Mouse (Mus musculus) CH12.LX (cell line): ENCODE data around the gene Proca1. TPM values are rescaled to one million over a fixed set of nuclear protein-coding genes. Genes with fewer than 3 reads are reported as not detected.

Experiments used
- DNase-seq: peaks from one replicate; pipeline ENCODE4 v3.0.0-alpha.2; 2013; ENCODE audit errors: extremely low read depth
- H3K27ac ChIP-seq: 2 replicates; pipeline ENCODE4 v1.5.1; 2012; ENCODE audit warnings: low read depth, mild to moderate bottlenecking, control low read depth, moderate library complexity; ENCODE audit not compliant: insufficient read depth
- H3K27me3 ChIP-seq: replicated peaks from 2 replicates; pipeline ENCODE3; 2012; ENCODE audit warnings: inconsistent platforms
- H3K36me3 ChIP-seq, 2 experiments: replicated peaks in 1 of 2; 2 replicates each; pipeline versions ENCODE3 to v1.6.1; 2012; ENCODE audit warnings: inconsistent platforms in 1 of 2, low read length in 1 of 2, mild to moderate bottlenecking in 1 of 2, mixed read lengths in 1 of 2, moderate library complexity in 1 of 2; ENCODE audit not compliant: control insufficient read depth in 1 of 2, insufficient read depth in 1 of 2
- H3K4me1 ChIP-seq, 2 experiments: 2 replicates each; pipeline ENCODE4 v1.6.1; 2012; ENCODE audit warnings: inconsistent platforms in 1 of 2, moderate library complexity in 1 of 2; ENCODE audit not compliant: insufficient read depth in 2 of 2, control insufficient read depth in 1 of 2
- H3K4me2 ChIP-seq: 2 replicates; pipeline ENCODE4 v1.6.1; 2012; ENCODE audit warnings: low read depth, mild to moderate bottlenecking, control low read depth; ENCODE audit not compliant: poor library complexity, insufficient read depth, severe bottlenecking
- H3K4me3 ChIP-seq, 3 experiments: fragments of 150-350 bp in 1 of 3; sonication (generic) in 1 of 3; replicated peaks in 1 of 3; 2 replicates each; pipeline versions ENCODE3 to v1.5.1; 2011 to 2012; ENCODE audit warnings: low read depth in 2 of 3, low read length in 2 of 3, mild to moderate bottlenecking in 2 of 3, moderate library complexity in 2 of 3, control low read depth in 1 of 3, improper control_type of control experiment in 1 of 3, inconsistent platforms in 1 of 3, mixed read lengths in 1 of 3; ENCODE audit not compliant: poor library complexity in 1 of 3
- H3K79me2 ChIP-seq: replicated peaks from 2 replicates; pipeline ENCODE4 v1.6.1; 2012; ENCODE audit warnings: mild to moderate bottlenecking, moderate library complexity; ENCODE audit not compliant: control insufficient read depth, poor library complexity, insufficient read depth, severe bottlenecking; ENCODE audit errors: extremely low read depth
- H3K9ac ChIP-seq: 2 replicates; pipeline ENCODE4 v1.6.1; 2012; ENCODE audit warnings: low read depth, mild to moderate bottlenecking, control low read depth, moderate library complexity; ENCODE audit not compliant: insufficient read depth
- H3K9me3 ChIP-seq: replicated peaks from 2 replicates; pipeline ENCODE3; 2012; ENCODE audit warnings: low read length, inconsistent platforms, mixed read lengths
- BHLHE40 ChIP-seq: IDR thresholded peaks from 2 replicates; pipeline ENCODE4 v1.6.1; 2011; ENCODE audit warnings: mild to moderate bottlenecking, low read depth, low read length, improper control_type of control experiment
- CHD1 ChIP-seq: IDR thresholded peaks from 2 replicates; pipeline ENCODE4 v1.6.1; 2012; ENCODE audit warnings: low read depth, low read length, improper control_type of control experiment, inconsistent platforms
- CHD2 ChIP-seq: IDR thresholded peaks from 2 replicates; pipeline ENCODE4 v1.6.1; 2011; ENCODE audit warnings: low read length, improper control_type of control experiment
- CTCF ChIP-seq, 2 experiments: IDR thresholded peaks in 1 of 2; conservative IDR thresholded peaks in 1 of 2; 2 replicates each; pipeline ENCODE4 v1.5.1; 2011 to 2012; ENCODE audit warnings: low read depth in 2 of 2, low read length in 2 of 2, improper control_type of control experiment in 1 of 2, inconsistent platforms in 1 of 2, mild to moderate bottlenecking in 1 of 2, moderate library complexity in 1 of 2
- E2F4 ChIP-seq: IDR thresholded peaks from 2 replicates; pipeline ENCODE4 v1.6.1; 2011; ENCODE audit warnings: low read depth, low read length, improper control_type of control experiment; ENCODE audit not compliant: insufficient replicate concordance
- EP300 ChIP-seq: IDR thresholded peaks from 2 replicates; pipeline ENCODE4 v1.6.1; 2011; ENCODE audit warnings: low read length, improper control_type of control experiment
- GABPA ChIP-seq: IDR thresholded peaks from 2 replicates; pipeline ENCODE4 v1.6.1; 2012; ENCODE audit warnings: low read depth, low read length, improper control_type of control experiment, inconsistent platforms; ENCODE audit not compliant: insufficient replicate concordance
- HCFC1 ChIP-seq: IDR thresholded peaks from 2 replicates; pipeline ENCODE4 v1.6.1; 2012; ENCODE audit warnings: low read depth, mild to moderate bottlenecking, inconsistent platforms, low read length, improper control_type of control experiment
- JUN ChIP-seq: IDR thresholded peaks from 2 replicates; pipeline ENCODE4 v1.6.1; 2011; ENCODE audit warnings: low read depth, mild to moderate bottlenecking, low read length, improper control_type of control experiment, moderate library complexity; ENCODE audit not compliant: insufficient read depth
- JUND ChIP-seq: conservative IDR thresholded peaks from 2 replicates; pipeline ENCODE4 v1.6.1; 2011; ENCODE audit warnings: low read depth, low read length, improper control_type of control experiment
- KAT2A ChIP-seq: IDR thresholded peaks from 2 replicates; pipeline ENCODE4 v1.6.1; 2012; ENCODE audit warnings: low read length, improper control_type of control experiment, inconsistent platforms; ENCODE audit not compliant: insufficient replicate concordance
- MAZ ChIP-seq: IDR thresholded peaks from 2 replicates; pipeline ENCODE4 v1.6.1; 2012; ENCODE audit warnings: low read depth, mild to moderate bottlenecking, inconsistent platforms, low read length, improper control_type of control experiment, moderate library complexity
- MEF2A ChIP-seq: IDR thresholded peaks from 2 replicates; pipeline ENCODE4 v1.6.1; 2014; ENCODE audit warnings: low read depth, mild to moderate bottlenecking, inconsistent platforms, low read length, improper control_type of control experiment, borderline replicate concordance
- MXI1 ChIP-seq: IDR thresholded peaks from 2 replicates; pipeline ENCODE4 v1.6.1; 2011; ENCODE audit warnings: mild to moderate bottlenecking, low read depth, low read length, improper control_type of control experiment
- MYC ChIP-seq: IDR thresholded peaks from 2 replicates; pipeline ENCODE4 v1.6.1; 2011; ENCODE audit warnings: low read depth, mild to moderate bottlenecking, improper control_type of control experiment, low read length
- NRF1 ChIP-seq: IDR thresholded peaks from 2 replicates; pipeline ENCODE4 v1.6.1; 2014; ENCODE audit warnings: low read depth, mild to moderate bottlenecking, inconsistent platforms, low read length, improper control_type of control experiment, moderate library complexity
- POLR2A ChIP-seq: IDR thresholded peaks from 2 replicates; pipeline ENCODE4 v1.6.1; 2011; ENCODE audit warnings: low read depth, mild to moderate bottlenecking, improper control_type of control experiment, low read length
- RAD21 ChIP-seq: IDR thresholded peaks from 2 replicates; pipeline ENCODE4 v1.6.1; 2011; ENCODE audit warnings: low read depth, mild to moderate bottlenecking, low read length, improper control_type of control experiment, moderate library complexity
- SIN3A ChIP-seq: IDR thresholded peaks from 2 replicates; pipeline ENCODE4 v1.6.1; 2012; ENCODE audit warnings: low read length, improper control_type of control experiment, inconsistent platforms
- TBP ChIP-seq: conservative IDR thresholded peaks from 2 replicates; pipeline ENCODE4 v1.6.1; 2011; ENCODE audit warnings: low read depth, low read length, improper control_type of control experiment
- TCF12 ChIP-seq: IDR thresholded peaks from 2 replicates; pipeline ENCODE4 v1.6.1; 2014; ENCODE audit warnings: low read depth, mild to moderate bottlenecking, inconsistent platforms, low read length, improper control_type of control experiment
- USF1 ChIP-seq: IDR thresholded peaks from 2 replicates; pipeline ENCODE4 v1.6.1; 2014; ENCODE audit warnings: low read depth, mild to moderate bottlenecking, inconsistent platforms, low read length, improper control_type of control experiment
- USF2 ChIP-seq: conservative IDR thresholded peaks from 2 replicates; pipeline ENCODE4 v1.6.1; 2011; ENCODE audit warnings: low read depth, low read length, improper control_type of control experiment
- ZMIZ1 ChIP-seq: IDR thresholded peaks from 2 replicates; pipeline ENCODE4 v1.6.1; 2012; ENCODE audit warnings: low read depth, mild to moderate bottlenecking, inconsistent platforms, low read length, improper control_type of control experiment
- ZNF384 ChIP-seq: IDR thresholded peaks from 2 replicates; pipeline ENCODE4 v1.6.1; 2012; ENCODE audit warnings: low read depth, low read length, improper control_type of control experiment, inconsistent platforms
- dilution Hi-C: fragments of 300-500 bp; cut with MboI; formaldehyde crosslinking; loops from 2 replicates; pipeline ENCODE4 v1.14.3; 2020; ENCODE audit warnings: low sequenced_read_pairs; ENCODE audit not compliant: extremely low pct_unique_long_range_greater_than_20kb, extremely low pct_ligation_motif_present
- in situ Hi-C: fragments of 300-500 bp; cut with MboI; formaldehyde crosslinking; loops from 3 replicates; pipeline ENCODE4 v1.14.3; 2019; ENCODE audit warnings: low sequenced_read_pairs, low pct_ligation_motif_present, low pct_unique_long_range_greater_than_20kb, mixed read lengths
- polyA plus RNA-seq: library from polyadenylated mRNA; unstranded; fragments of >175 nt; gene quantifications from 2 replicates; pipeline ENCODE4 v1.2.1, GENCODE M21; 2012; ENCODE audit warnings: low read depth; ENCODE audit not compliant: insufficient read length
- total RNA-seq, 2 experiments: library from RNA; depleted of rRNA; stranded (reverse); fragments of 300-350 nt in 1 of 2; fragments of >200 nt in 1 of 2; gene quantifications; 2 replicates each; pipeline ENCODE4 v1.2.3; 2012 to 2014

Proca1 gene
- 0.21 TPM in 1 of 2 replicates, not detected in the other for total RNA-seq (2012; rRNA removed)
- not detected in 2 replicates for total RNA-seq (2014; rRNA removed)
- polyA plus RNA-seq, result 0.40 and 0.46 TPM in 2 replicates

DNA sequence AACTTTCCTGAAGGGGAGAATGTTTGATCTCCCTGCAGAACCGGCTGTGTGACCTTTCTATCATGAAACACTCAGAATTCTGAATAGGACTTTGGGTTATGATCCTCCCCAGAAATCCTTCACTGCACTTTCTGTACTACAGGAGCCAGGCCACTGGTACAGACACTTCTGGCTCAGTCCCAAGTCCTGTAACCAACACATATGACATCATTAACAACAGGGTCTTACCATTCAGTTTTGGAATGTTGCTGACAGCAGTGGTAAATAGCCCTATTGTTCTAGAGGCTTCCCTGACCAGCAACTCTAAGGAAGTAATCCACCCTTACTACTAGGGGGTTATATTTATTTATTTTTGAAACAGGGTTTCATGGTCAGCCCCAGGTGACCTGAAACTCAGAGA is at the start of gene Proca1:
Gene Proca1 (plus strand): TSS at position 280 of the 400 bp plus-strand sequence.
- DNase-seq, result no peak
- H3K4me2 ChIP-seq, result no peak within 1 kb of the TSS
- 0 out of 4 replicates have a peak, but pooled peaks cover 0 to 2% of the 10 kb centered on the region in 2 experiments for H3K4me1 ChIP-seq
- dilution Hi-C loops, result no loop called here
- no peak within 1 kb of the TSS for H3K4me3 ChIP-seq
- TF ChIP-seq RAD21 (no peak), MEF2A (no peak), TCF12 (no peak), CHD1 (no peak), E2F4 (no peak), POLR2A (no peak), JUND (no peak), BHLHE40 (no peak)
- H3K79me2 ChIP-seq, result no peaks in the 10 kb centered on the region
- peaks cover 19% of the 10 kb centered on the region for H3K9me3 ChIP-seq
- H3K36me3 ChIP-seq, result no peaks in the 10 kb centered on the region
- H3K27me3 ChIP-seq, result peaks cover 19% of the 10 kb centered on the region
- no peak within 1 kb of the TSS for H3K9ac ChIP-seq
- in situ Hi-C loops, result no loop called here
- H3K27ac ChIP-seq, result no peak within 1 kb of the TSS

DNA sequence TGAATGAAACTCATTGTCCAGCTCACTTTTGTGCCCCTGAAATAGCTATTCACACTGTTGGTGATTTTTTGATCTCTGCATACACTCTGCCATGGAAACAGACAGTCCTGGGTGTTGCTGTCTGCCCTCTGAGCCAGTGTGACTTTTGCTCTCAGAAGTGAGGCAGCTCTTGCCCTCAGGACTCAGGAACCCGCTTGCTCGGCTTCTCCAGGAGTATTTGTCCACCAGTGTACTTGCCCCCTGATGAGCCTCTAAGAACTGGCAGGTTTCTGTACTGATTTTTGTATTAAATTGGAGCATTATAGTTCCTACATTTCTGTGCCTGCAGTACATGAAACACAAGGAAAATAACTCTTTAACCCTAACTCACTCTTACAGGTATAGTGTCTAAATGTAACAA is 49.7 kb upstream of the Proca1 start:
- DNase-seq, result no peak
- Histone ChIP-seq H3K9me3 (no peaks in the 10 kb centered on the region), H3K79me2 (peaks cover 20% of the 10 kb centered on the region; the same call in 1 of the 2 replicates), H3K4me3 (no peak overlapping the region), H3K4me2 (no peak overlapping the region), H3K9ac (no peak overlapping the region), H3K36me3 (peaks cover 28 to 86% of the 10 kb centered on the region in 2 experiments), H3K27ac (no peak overlapping the region), H3K27me3 (no peaks in the 10 kb centered on the region), H3K4me1 (peaks cover 17 to 46% of the 10 kb centered on the region in 2 experiments; a peak in 3 of 4 replicates)
- in situ Hi-C loops (no loop called here), dilution Hi-C loops (no loop called here)
- TF ChIP-seq USF2 (no peak), MYC (no peak), JUN (no peak), CHD2 (no peak), GABPA (no peak), KAT2A (no peak), MXI1 (no peak), TBP (no peak), USF1 (no peak), CTCF (conservative IDR thresholded peaks at IDR 0.05 in 1 of 2, IDR thresholded peaks at IDR 0.05 in 1 of 2; ENCODE audit: low read depth in 2 of 2, low read length in 2 of 2) (no peak), E2F4 (no peak), NRF1 (no peak), MAZ (no peak), ZNF384 (no peak), MEF2A (no peak), TCF12 (no peak), ZMIZ1 (no peak), EP300 (no peak), SIN3A (no peak), HCFC1 (no peak)
